Mouse (Mus musculus) myocyte (in vitro differentiated cells): ENCODE data around the gene Dda1. TPM values are rescaled to one million over a fixed set of nuclear protein-coding genes. Genes with fewer than 3 reads are reported as not detected.

Source experiments
- H3K27me3 ChIP-seq: one replicate; pipeline ENCODE4 v1.6.1; 2011; ENCODE audit not compliant: control insufficient read depth, insufficient read depth, insufficient read length
- H3K36me3 ChIP-seq: one replicate; pipeline ENCODE4 v1.6.1; 2011; ENCODE audit not compliant: control insufficient read depth, insufficient read depth
- H3K4me2 ChIP-seq: one replicate; pipeline ENCODE4 v1.6.1; 2011; ENCODE audit warnings: low read depth, control low read depth
- H3K4me3 ChIP-seq: one replicate; pipeline ENCODE4 v1.5.1; 2011; ENCODE audit warnings: mild to moderate bottlenecking, control low read depth, moderate library complexity
- H3K79me2 ChIP-seq: one replicate; pipeline ENCODE4 v1.6.1; 2011; ENCODE audit not compliant: control insufficient read depth, insufficient read depth
- H3ac ChIP-seq: one replicate; pipeline ENCODE4 v1.6.1; 2011; ENCODE audit not compliant: control insufficient read depth, insufficient read length
- CEBPB ChIP-seq: IDR thresholded peaks from 2 replicates; pipeline ENCODE4 v1.6.1; 2011; ENCODE audit warnings: mild to moderate bottlenecking, moderate library complexity; ENCODE audit not compliant: poor library complexity, insufficient read depth, severe bottlenecking
- E2F4 ChIP-seq: IDR thresholded peaks from one replicate; pipeline ENCODE4 v1.6.1; 2011; ENCODE audit warnings: mild to moderate bottlenecking, control low read depth, moderate library complexity; ENCODE audit not compliant: insufficient read depth
- MAX ChIP-seq: IDR thresholded peaks from one replicate; pipeline ENCODE4 v1.6.1; 2011; ENCODE audit warnings: low read depth, mild to moderate bottlenecking, control low read depth
- MYOD1 ChIP-seq, 3 experiments: IDR thresholded peaks; one replicate each; pipeline ENCODE4 v1.6.1; 2011; ENCODE audit warnings: control low read depth in 2 of 3, low read depth in 2 of 3, mild to moderate bottlenecking in 2 of 3, moderate library complexity in 1 of 3; ENCODE audit not compliant: insufficient read length in 2 of 3, control insufficient read depth in 1 of 3
- MYOG ChIP-seq, 3 experiments: IDR thresholded peaks; one replicate each; pipeline ENCODE4 v1.6.1; 2011; ENCODE audit warnings: control low read depth in 2 of 3, low read depth in 2 of 3, mild to moderate bottlenecking in 2 of 3; ENCODE audit not compliant: insufficient read length in 2 of 3, control insufficient read depth in 1 of 3, insufficient read depth in 1 of 3
- POLR2A ChIP-seq: IDR thresholded peaks from one replicate; pipeline ENCODE4 v1.6.1; 2011; ENCODE audit warnings: low read depth, mild to moderate bottlenecking, control low read depth, moderate library complexity; ENCODE audit not compliant: insufficient read length
- POLR2AphosphoS2 ChIP-seq: IDR thresholded peaks from one replicate; pipeline ENCODE4 v1.6.1; 2011; ENCODE audit warnings: low read depth, control low read depth; ENCODE audit not compliant: insufficient read length
- REST ChIP-seq: IDR thresholded peaks from one replicate; pipeline ENCODE4 v1.6.1; 2011; ENCODE audit warnings: mild to moderate bottlenecking, control low read depth, moderate library complexity; ENCODE audit not compliant: insufficient read depth, insufficient read length
- SRF ChIP-seq: IDR thresholded peaks from one replicate; pipeline ENCODE4 v1.6.1; 2011; ENCODE audit warnings: low read depth; ENCODE audit not compliant: control insufficient read depth, insufficient read length
- TCF12 ChIP-seq: IDR thresholded peaks from one replicate; pipeline ENCODE4 v1.6.1; 2011; ENCODE audit warnings: mild to moderate bottlenecking, control low read depth; ENCODE audit not compliant: poor library complexity, insufficient read depth, severe bottlenecking
- TCF3 ChIP-seq: IDR thresholded peaks from one replicate; pipeline ENCODE4 v1.6.1; 2011; ENCODE audit warnings: low read depth, control low read depth; ENCODE audit not compliant: insufficient read length
- USF1 ChIP-seq: IDR thresholded peaks from one replicate; pipeline ENCODE4 v1.6.1; 2011; ENCODE audit warnings: low read depth, mild to moderate bottlenecking, control low read depth, moderate library complexity
- polyA plus RNA-seq: library from polyadenylated mRNA; unstranded; fragments of >200 nt; fragmentation: generic; extraction: Trizol; gene quantifications from one replicate; pipeline ENCODE4 v1.2.1, GENCODE M21; 2012; ENCODE audit warnings: missing spikeins

Dda1 gene
- polyA plus RNA-seq, 1 experiment = 117 TPM

- Histone ChIP-seq H3K79me2 (no peaks in the 10 kb centered on the region), H3K36me3 (no peaks in the 10 kb centered on the region), H3ac (no peak overlapping the region), H3K4me3 (peak overlapping the region; percentile 4), H3K27me3 (peaks cover 8% of the 10 kb centered on the region), H3K4me2 (peak overlapping the region; percentile 76)
- TF ChIP-seq MYOD1 (IDR thresholded peaks at IDR 0.05; ENCODE audit: control insufficient read depth in 1 of 3, insufficient read length in 2 of 3, low read depth in 2 of 3) (peak; percentile 84 to 98 (median 98)), USF1 (peak; percentile 79), POLR2AphosphoS2 (no peak), E2F4 (no peak), TCF3 (peak; percentile 59), TCF12 (peak; percentile 28), MAX (no peak), POLR2A (no peak), SRF (no peak), CEBPB (no peak), REST (no peak), MYOG (IDR thresholded peaks at IDR 0.05; ENCODE audit: control insufficient read depth in 1 of 3, insufficient read depth in 1 of 3, insufficient read length in 2 of 3, low read depth in 2 of 3) (peak; percentile 38 to 87 (median 83))
Observed at GRCm38 (mm10) chr8:71521634-71522033, 52.6 kb downstream of the Dda1 start.

GRCm38 (mm10) chr8:71525226-71526050 is 56.4 kb downstream of the Dda1 start, which contains the start of gene Ccdc194:
Ccdc194 (minus strand) TSS chr8:71525711.
- H3K27me3 ChIP-seq = peaks cover 8% of the 10 kb centered on the region
- no peaks in the 10 kb centered on the region for H3K36me3 ChIP-seq
- no peak within 1 kb of the TSS for H3K4me3 ChIP-seq
- no peak within 1 kb of the TSS for H3K4me2 ChIP-seq
- no peaks in the 10 kb centered on the region for H3K79me2 ChIP-seq
- no peak for TF ChIP-seq POLR2A
- no peak for TF ChIP-seq E2F4
- TF ChIP-seq TCF3 = no peak
- no peak for TF ChIP-seq TCF12
- TF ChIP-seq USF1 = no peak
- TF ChIP-seq POLR2AphosphoS2 = no peak
- no peak within 1 kb of the TSS for H3ac ChIP-seq

Other genes with a start within 250 kb of the Dda1 start
- gene Myo9b, start 196.5 kb upstream of the Dda1 start, polyA plus RNA-seq = 39.6 TPM
- gene Haus8, start 196.3 kb upstream of the Dda1 start, polyA plus RNA-seq = 13.2 TPM
- 180 TPM for gene Use1, start 102.4 kb upstream of the Dda1 start, polyA plus RNA-seq
- gene Ocel1, start 97.9 kb upstream of the Dda1 start, polyA plus RNA-seq = 15.2 TPM
- gene Nr2f6, start 87.2 kb upstream of the Dda1 start, polyA plus RNA-seq = 62.3 TPM
- 0.02 TPM for gene Ushbp1, start 73.4 kb upstream of the Dda1 start, polyA plus RNA-seq
- gene Babam1, start 72.3 kb upstream of the Dda1 start, polyA plus RNA-seq = 108 TPM
- 1.3 TPM for gene Ankle1, start 63.2 kb upstream of the Dda1 start, polyA plus RNA-seq
- gene Abhd8, start 5.5 kb upstream of the Dda1 start, polyA plus RNA-seq = 67.0 TPM
- gene Mrpl34, start 4.2 kb upstream of the Dda1 start, polyA plus RNA-seq = 79.0 TPM
- gene Ano8, start 16.8 kb downstream of the Dda1 start, polyA plus RNA-seq = 27.5 TPM
- 17.5 TPM for gene Gtpbp3, start 18.9 kb downstream of the Dda1 start, polyA plus RNA-seq
- 0.18 TPM for gene Plvap, start 42.6 kb downstream of the Dda1 start, polyA plus RNA-seq
- 0.04 TPM for gene Ccdc194, start 56.5 kb downstream of the Dda1 start, polyA plus RNA-seq
- gene Bst2, start 68.3 kb downstream of the Dda1 start, polyA plus RNA-seq = 33.9 TPM
- 61.5 TPM for gene Mvb12a, start 73.7 kb downstream of the Dda1 start, polyA plus RNA-seq
- gene Tmem221, start 89.7 kb downstream of the Dda1 start, polyA plus RNA-seq = 0.20 TPM
- gene Nxnl1, start 97.4 kb downstream of the Dda1 start, polyA plus RNA-seq = 0.04 TPM
- gene Slc27a1, start 99.7 kb downstream of the Dda1 start, polyA plus RNA-seq = 33.9 TPM
- 248 TPM for gene Pgls, start 123.0 kb downstream of the Dda1 start, polyA plus RNA-seq
- 2.9 TPM for gene Fam129c, start 128.4 kb downstream of the Dda1 start, polyA plus RNA-seq
- gene Colgalt1, start 141.8 kb downstream of the Dda1 start, polyA plus RNA-seq = 87.0 TPM
- 4.6 TPM for gene Unc13a, start 202.6 kb downstream of the Dda1 start, polyA plus RNA-seq
- 1.5 TPM for gene Jak3, start 207.1 kb downstream of the Dda1 start, polyA plus RNA-seq
- 0.13 TPM for gene Insl3, start 220.0 kb downstream of the Dda1 start, polyA plus RNA-seq
- gene B3gnt3, start 232.6 kb downstream of the Dda1 start, polyA plus RNA-seq = 0.01 TPM